Mouse (Mus musculus) macrophage (primary cell): ENCODE measurements around the gene Gm11559. TPM values are rescaled to one million over a fixed set of nuclear protein-coding genes. Genes with fewer than 3 reads are reported as not detected.

Experiments
- polyA plus RNA-seq: library from polyadenylated mRNA; stranded (reverse); fragments of 250-400 nt; gene quantifications from 3 replicates; pipeline ENCODE4 v1.2.4, GENCODE M21; 2018; ENCODE audit warnings: inconsistent platforms

Gene Gm11559
- polyA plus RNA-seq, 1 experiment from 2014 or later: not detected

Other genes starting within 250 kb of the Gm11559 start
- not detected in 3 replicates for gene Krtap2-4, start 249.6 kb upstream of the Gm11559 start, polyA plus RNA-seq
- not detected in 3 replicates for gene Gm11562, start 244.0 kb upstream of the Gm11559 start, polyA plus RNA-seq
- not detected in 3 replicates for gene Krtap4-1, start 236.2 kb upstream of the Gm11559 start, polyA plus RNA-seq
- gene Krtap4-2, start 229.4 kb upstream of the Gm11559 start, polyA plus RNA-seq: not detected in 3 replicates
- gene Krtap4-7, start 220.4 kb upstream of the Gm11559 start, polyA plus RNA-seq: not detected in 3 replicates
- gene Gm11555, start 214.2 kb upstream of the Gm11559 start, polyA plus RNA-seq: not detected in 3 replicates
- gene Gm11563, start 205.5 kb upstream of the Gm11559 start, polyA plus RNA-seq: not detected in 3 replicates
- gene Krtap4-6, start 198.5 kb upstream of the Gm11559 start, polyA plus RNA-seq: not detected in 3 replicates
- gene Gm14190, start 173.7 kb upstream of the Gm11559 start, polyA plus RNA-seq: not detected in 3 replicates
- not detected in 3 replicates for gene Gm14180, start 130.2 kb upstream of the Gm11559 start, polyA plus RNA-seq
- gene Gm11595, start 91.6 kb upstream of the Gm11559 start, polyA plus RNA-seq: not detected in 3 replicates
- gene Krtap4-8, start 83.8 kb upstream of the Gm11559 start, polyA plus RNA-seq: not detected in 3 replicates
- gene Krtap4-9, start 79.3 kb upstream of the Gm11559 start, polyA plus RNA-seq: not detected in 3 replicates
- gene Gm11596, start 71.0 kb upstream of the Gm11559 start, polyA plus RNA-seq: not detected in 3 replicates
- gene Gm11569, start 65.5 kb upstream of the Gm11559 start, polyA plus RNA-seq: not detected in 3 replicates
- gene Gm11554, start 60.0 kb upstream of the Gm11559 start, polyA plus RNA-seq: not detected in 3 replicates
- not detected in 3 replicates for gene Krtap4-13, start 54.6 kb upstream of the Gm11559 start, polyA plus RNA-seq
- not detected in 3 replicates for gene Gm11564, start 48.8 kb upstream of the Gm11559 start, polyA plus RNA-seq
- not detected in 3 replicates for gene 2300003K06Rik, start 26.4 kb upstream of the Gm11559 start, polyA plus RNA-seq
- not detected in 3 replicates for gene Krtap4-16, start 12.9 kb upstream of the Gm11559 start, polyA plus RNA-seq
- not detected in 3 replicates for gene Gm11568, start 6.6 kb upstream of the Gm11559 start, polyA plus RNA-seq
- not detected in 3 replicates for gene Krtap9-1, start 8.9 kb downstream of the Gm11559 start, polyA plus RNA-seq
- not detected in 3 replicates for gene Gm11567, start 14.7 kb downstream of the Gm11559 start, polyA plus RNA-seq
- not detected in 3 replicates for gene Krtap31-1, start 43.4 kb downstream of the Gm11559 start, polyA plus RNA-seq
- gene Gm11565, start 50.3 kb downstream of the Gm11559 start, polyA plus RNA-seq: not detected in 3 replicates
- not detected in 3 replicates for gene Krtap31-2, start 71.8 kb downstream of the Gm11559 start, polyA plus RNA-seq
- gene Krtap9-5, start 84.0 kb downstream of the Gm11559 start, polyA plus RNA-seq: not detected in 3 replicates
- gene Krtap29-1, start 114.6 kb downstream of the Gm11559 start, polyA plus RNA-seq: not detected in 3 replicates
- gene Krtap16-1, start 122.1 kb downstream of the Gm11559 start, polyA plus RNA-seq: not detected in 3 replicates
- not detected in 3 replicates for gene Krtap17-1, start 129.5 kb downstream of the Gm11559 start, polyA plus RNA-seq
- gene Krt33a, start 151.7 kb downstream of the Gm11559 start, polyA plus RNA-seq: not detected in 3 replicates
- gene Krt33b, start 165.4 kb downstream of the Gm11559 start, polyA plus RNA-seq: not detected in 3 replicates
- not detected in 3 replicates for gene Krt34, start 177.1 kb downstream of the Gm11559 start, polyA plus RNA-seq
- gene Krt31, start 186.1 kb downstream of the Gm11559 start, polyA plus RNA-seq: not detected in 3 replicates
- not detected in 3 replicates for gene Krt32, start 223.8 kb downstream of the Gm11559 start, polyA plus RNA-seq
- not detected in 3 replicates for gene Krt35, start 231.8 kb downstream of the Gm11559 start, polyA plus RNA-seq
- gene Krt36, start 241.2 kb downstream of the Gm11559 start, polyA plus RNA-seq: not detected in 3 replicates